Mouse (Mus musculus) right cerebral cortex, postnatal 14 days (tissue): ENCODE results near the gene Ganab.
A peak's percentile ranks its signal among the peaks of the same experiment; 100 is the strongest.
"Not testable (repeated sequence)": the region's sequence is repeated elsewhere in the genome, so short reads cannot be mapped to it uniquely, and the experiment has no call there.

Source experiments
- DNase-seq: peaks from one replicate; pipeline ENCODE4 v3.0.0; 2022

Ganab gene

GRCm38 (mm10) chr19:8888511-8889385 lies 9.1 kb upstream of the Ganab start, which contains the start of the genes 1810009A15Rik and Gm49416:
1810009A15Rik (plus strand) TSS chr19:8888853.
Gm49416 (plus strand) TSS chr19:8888926.
- peak; percentile 94 for DNase-seq

- peak; percentile 81 for DNase-seq
Measured at GRCm38 (mm10) chr19:8892829-8893766, 4.8 kb upstream of the Ganab start, which contains the start of gene Ints5. Ints5 (plus strand) TSS chr19:8893005.

- DNase-seq: no peak
Measured at GRCm38 (mm10) chr19:8895397-8895960, 2.4 kb upstream of the Ganab start.

GRCm38 (mm10) chr19:8896231-8896630 lies 1.6 kb upstream of the Ganab start:
- not testable (repeated sequence) for DNase-seq

GRCm38 (mm10) chr19:8897211-8897864 lies 533 bp upstream of the Ganab start:
- peak; percentile 40 for DNase-seq

- DNase-seq: no peak
Measured at GRCm38 (mm10) chr19:8898576-8898975, 705 bp downstream of the Ganab start.

- DNase-seq: no peak
Measured at GRCm38 (mm10) chr19:8899079-8899478, 1.2 kb downstream of the Ganab start.

- no peak for DNase-seq
Measured at GRCm38 (mm10) chr19:8903412-8903811, 5.5 kb downstream of the Ganab start.

- DNase-seq: no peak
Measured at GRCm38 (mm10) chr19:8908531-8908930, 10.7 kb downstream of the Ganab start.

- no peak for DNase-seq
Measured at GRCm38 (mm10) chr19:8911810-8912209, 13.9 kb downstream of the Ganab start.

GRCm38 (mm10) chr19:8914212-8914611 lies 16.3 kb downstream of the Ganab start:
- no peak for DNase-seq

GRCm38 (mm10) chr19:8919000-8919399 lies 21.1 kb downstream of the Ganab start:
- DNase-seq: no peak

- no peak for DNase-seq
Measured at GRCm38 (mm10) chr19:8919684-8920072, 21.8 kb downstream of the Ganab start.

GRCm38 (mm10) chr19:8920073-8920736 lies 22.3 kb downstream of the Ganab start, which contains the start of gene B3gat3:
B3gat3 (plus strand) TSS chr19:8920374.
- peak; percentile 91 for DNase-seq

GRCm38 (mm10) chr19:8920836-8921291 lies 23.0 kb downstream of the Ganab start:
- no peak for DNase-seq

- no peak for DNase-seq
Measured at GRCm38 (mm10) chr19:8921741-8922140, 23.9 kb downstream of the Ganab start.

- DNase-seq: no peak
Measured at GRCm38 (mm10) chr19:8926766-8927165, 28.9 kb downstream of the Ganab start.

GRCm38 (mm10) chr19:8927891-8928525 lies 30.1 kb downstream of the Ganab start:
- no peak for DNase-seq

GRCm38 (mm10) chr19:8928689-8929223 lies 30.9 kb downstream of the Ganab start:
- DNase-seq: no peak

- peak; percentile 48 for DNase-seq
Measured at GRCm38 (mm10) chr19:8929224-8930088, 31.6 kb downstream of the Ganab start, which contains the start of the genes Rom1 and Eml3. Rom1 (minus strand) TSS chr19:8929356. Eml3 (plus strand) TSS chr19:8929552.
